In the genomic region with DNA sequence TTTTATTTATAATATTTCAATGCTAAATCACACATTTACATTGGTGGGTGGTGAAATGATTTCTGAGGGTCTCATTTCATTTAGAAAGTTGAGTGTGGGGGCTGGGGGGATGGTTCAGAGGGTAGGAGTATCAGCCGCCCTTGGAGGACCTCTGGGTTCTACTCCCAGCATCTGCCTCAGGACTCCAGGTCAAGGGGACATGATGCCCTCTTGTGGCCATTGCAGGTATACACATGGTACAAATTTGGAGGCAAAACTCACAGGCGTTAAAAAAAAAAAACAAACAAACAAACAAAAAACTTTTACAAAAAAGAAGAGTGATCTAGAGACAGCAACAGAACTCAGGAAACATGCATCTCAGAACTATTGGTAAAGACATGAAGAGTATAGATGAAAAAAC, we compare ENCODE assay signal across 9 mouse cellular contexts.
DNase-seq lines count a peak whose midpoint lies in the region; ATAC-seq and TF ChIP-seq lines count a peak whose summit lies in the region.
"Had no signal": no experiment of that assay in that cellular context is flagged by ENCODE, and none has a peak within 500 bp of the region (broad histone marks: within the 10 kb centered on the region; RNA-seq: fewer than 3 reads in every experiment).

No protein-coding gene starts in this region.

- TF ChIP-seq CTCF in liver, embryonic 14.5 days (IDR thresholded peaks at IDR 0.05; ENCODE audit: low read depth) = peak; percentile 58

- TF ChIP-seq EP300 in liver, embryonic 14.5 days (IDR thresholded peaks at IDR 0.05; ENCODE audit: low read depth) = no peak

- no peaks in the 10 kb centered on the region for H3K9me3 ChIP-seq in midbrain, embryonic 11.5 days (ENCODE audit: control insufficient read depth, low read length)
- no peaks in the 10 kb centered on the region for H3K9me3 ChIP-seq in midbrain, embryonic 15.5 days
- H3K9me3 ChIP-seq in liver, embryonic 14.5 days (ENCODE audit: control insufficient read depth, low read length) = no peaks in the 10 kb centered on the region

- H3K36me3 ChIP-seq in midbrain, embryonic 11.5 days (ENCODE audit: control insufficient read depth, insufficient read depth, low read length) = no peaks in the 10 kb centered on the region
- no peaks in the 10 kb centered on the region for H3K36me3 ChIP-seq in midbrain, embryonic 15.5 days (replicated peaks)
- no peaks in the 10 kb centered on the region for H3K36me3 ChIP-seq in liver, embryonic 14.5 days (replicated peaks; ENCODE audit: control insufficient read depth, insufficient read depth, low read depth)
- H3K36me3 ChIP-seq in splenic B cell, adult 2 months (ENCODE audit: control insufficient read depth, insufficient read depth, low read length, poor library complexity, severe bottlenecking) = no peaks in the 10 kb centered on the region

- H3K4me3 ChIP-seq in midbrain, embryonic 11.5 days (ENCODE audit: low read depth, low read length) = no peak overlapping the region
- no peak overlapping the region for H3K4me3 ChIP-seq in midbrain, embryonic 15.5 days
- no peak overlapping the region for H3K4me3 ChIP-seq in liver, embryonic 14.5 days (ENCODE audit: insufficient read depth in 1 of 2, low read depth in 2 of 2, low read length in 2 of 2)
- H3K4me3 ChIP-seq: myocyte had no signal

- 31% methylated on average over 2 of the region's 2 CpGs for WGBS in midbrain, embryonic 11.5 days
- WGBS in midbrain, embryonic 15.5 days = 19% methylated on average over 2 of the region's 2 CpGs
- 16% methylated on average over 2 of the region's 2 CpGs for WGBS in liver, embryonic 14.5 days (ENCODE audit: insufficient replicate concordance)

- no peak overlapping the region for H3K27ac ChIP-seq in midbrain, embryonic 11.5 days (ENCODE audit: low read depth, low read length)
- no peak overlapping the region for H3K27ac ChIP-seq in midbrain, embryonic 15.5 days
- H3K27ac ChIP-seq in liver, embryonic 14.5 days = no peak overlapping the region

- no peaks in the 10 kb centered on the region for H3K27me3 ChIP-seq in midbrain, embryonic 11.5 days (ENCODE audit: control insufficient read depth, insufficient read depth, low read length)
- H3K27me3 ChIP-seq in midbrain, embryonic 15.5 days (replicated peaks) = no peaks in the 10 kb centered on the region
- no peaks in the 10 kb centered on the region for H3K27me3 ChIP-seq in liver, embryonic 14.5 days (ENCODE audit: control insufficient read depth, insufficient read depth, low read length)
- no peaks in the 10 kb centered on the region for H3K27me3 ChIP-seq in splenic B cell, adult 2 months (ENCODE audit: control insufficient read depth, insufficient read depth, low read length, poor library complexity, severe bottlenecking)

- H3K4me2 ChIP-seq in midbrain, embryonic 11.5 days = no peak overlapping the region
- no peak overlapping the region for H3K4me2 ChIP-seq in midbrain, embryonic 15.5 days
- H3K4me2 ChIP-seq in liver, embryonic 14.5 days (ENCODE audit: low read depth) = no peak overlapping the region

- intact Hi-C loops in heart, postnatal 36 days (cut with DNase I) = loop anchor here (5.0 to 10.0 kb wide), 3 partner anchors 212 to 410 kb away; no protein-coding TSS in a partner anchor

- H3K4me1 ChIP-seq in midbrain, embryonic 11.5 days (ENCODE audit: control insufficient read depth, insufficient read depth, low read length) = no peaks in the 10 kb centered on the region
- no peaks in the 10 kb centered on the region for H3K4me1 ChIP-seq in midbrain, embryonic 15.5 days
- no peaks in the 10 kb centered on the region for H3K4me1 ChIP-seq in liver, embryonic 14.5 days (replicated peaks; ENCODE audit: control insufficient read depth in 2 of 2, insufficient read depth in 2 of 2, low read length in 1 of 2)

- ATAC-seq in midbrain, embryonic 11.5 days (ENCODE audit: low FRiP score) = peak; percentile 58; the same call in 1 of the 2 replicates
- ATAC-seq in midbrain, embryonic 15.5 days (replicated peaks) = no peak
- no peak for ATAC-seq in liver, embryonic 14.5 days (ENCODE audit: insufficient read depth)

- no peak overlapping the region for H3K9ac ChIP-seq in midbrain, embryonic 11.5 days (ENCODE audit: low read length)
- H3K9ac ChIP-seq in midbrain, embryonic 15.5 days = no peak overlapping the region
- no peak overlapping the region for H3K9ac ChIP-seq in liver, embryonic 14.5 days (replicated peaks)

- peak; percentile 7 to 62 for DNase-seq in adrenal gland, adult (ENCODE audit: inconsistent age in 2 of 2, low spot score in 1 of 2)
- no peak for DNase-seq in adrenal gland, postnatal 4 days (ENCODE audit: low spot score in 2 of 2)
- DNase-seq in midbrain, embryonic 11.5 days (ENCODE audit: low spot score, missing footprints) = peak; percentile 91
- peak; percentile 44 to 53 for DNase-seq in cerebellum, adult 18-20 months
- peak; percentile 12 to 27 for DNase-seq in heart, postnatal 36 days
- peak in 1 of 3 experiments; percentile 1 for DNase-seq in liver, embryonic 14.5 days (ENCODE audit: low read depth in 3 of 3, low spot score in 3 of 3)
- DNase-seq in splenic B cell, adult 2 months (ENCODE audit: low read depth, low spot score) = peak; percentile 23

Comparison
In these comparisons a context has a peak if more than half of its experiments do, and no peak if none do; other contexts are left out.
1. DNase-seq: peak in adrenal gland, adult (2 of 2), midbrain, embryonic 11.5 days (single experiment), cerebellum, adult 18-20 months (2 of 2), heart, postnatal 36 days (2 of 2) and splenic B cell, adult 2 months (single experiment); none in adrenal gland, postnatal 4 days (0 of 2).